Mouse (Mus musculus) MEL (cell line): Measurements from ENCODE around the gene Gm5269. TPM values are rescaled to one million over a fixed set of nuclear protein-coding genes. Genes with fewer than 3 reads are reported as not detected.

Experiments used
- DNase-seq: peaks from one replicate; pipeline ENCODE4 v3.0.0; 2011; ENCODE audit warnings: low read depth, low spot score
- H3K27ac ChIP-seq: 2 replicates; pipeline ENCODE4 v1.5.1; 2012; ENCODE audit warnings: low read depth, mild to moderate bottlenecking, control low read depth, low read length, moderate library complexity; ENCODE audit not compliant: control insufficient read depth
- H3K27me3 ChIP-seq, 2 experiments: fragments of 150-350 bp in 1 of 2; sonication (generic) in 1 of 2; 2 replicates each; pipeline ENCODE4 v1.6.1; 2012; ENCODE audit warnings: low read length in 2 of 2, mild to moderate bottlenecking in 2 of 2, improper control_type of control experiment in 1 of 2, moderate library complexity in 1 of 2; ENCODE audit not compliant: insufficient read depth in 2 of 2, control insufficient read depth in 1 of 2
- H3K36me3 ChIP-seq, 2 experiments: 2 replicates each; pipeline ENCODE4 v1.6.1; 2012 to 2014; ENCODE audit warnings: low read length in 2 of 2, improper control_type of control experiment in 1 of 2, inconsistent platforms in 1 of 2, mild to moderate bottlenecking in 1 of 2; ENCODE audit not compliant: insufficient read depth in 2 of 2, control insufficient read depth in 1 of 2
- H3K4me1 ChIP-seq, 2 experiments: fragments of 150-350 bp in 1 of 2; sonication (generic) in 1 of 2; 2 replicates each; pipeline ENCODE4 v1.6.1; 2012; ENCODE audit warnings: low read length in 2 of 2, improper control_type of control experiment in 1 of 2, mild to moderate bottlenecking in 1 of 2; ENCODE audit not compliant: insufficient read depth in 2 of 2, control insufficient read depth in 1 of 2
- H3K4me3 ChIP-seq, 2 experiments: fragments of 150-350 bp in 1 of 2; sonication (generic) in 1 of 2; 2 replicates each; pipeline ENCODE4 v1.5.1; 2012; ENCODE audit warnings: low read depth in 2 of 2, low read length in 2 of 2, mild to moderate bottlenecking in 2 of 2, moderate library complexity in 2 of 2, control low read depth in 1 of 2, improper control_type of control experiment in 1 of 2; ENCODE audit not compliant: control insufficient read depth in 1 of 2, insufficient read depth in 1 of 2
- H3K79me2 ChIP-seq: 2 replicates; pipeline ENCODE4 v1.6.1; 2012; ENCODE audit warnings: mild to moderate bottlenecking, low read length, moderate library complexity; ENCODE audit not compliant: control insufficient read depth, poor library complexity, insufficient read depth
- H3K9ac ChIP-seq: 2 replicates; pipeline ENCODE4 v1.6.1; 2012; ENCODE audit warnings: low read depth, mild to moderate bottlenecking, control low read depth, low read length, moderate library complexity; ENCODE audit not compliant: control insufficient read depth, poor library complexity, severe bottlenecking
- H3K9me3 ChIP-seq: fragments of 150-350 bp; sonication (generic); replicated peaks from 2 replicates; pipeline ENCODE4 v1.6.1; 2012; ENCODE audit warnings: mild to moderate bottlenecking, low read length, improper control_type of control experiment, moderate library complexity; ENCODE audit not compliant: insufficient read depth
- EP300 ChIP-seq, 2 experiments: IDR thresholded peaks; 2 replicates each; pipeline ENCODE4 v1.6.1; 2011; ENCODE audit warnings: improper control_type of control experiment in 2 of 2, low read length in 2 of 2, low read depth in 1 of 2, mild to moderate bottlenecking in 1 of 2
- ETS1 ChIP-seq: IDR thresholded peaks from 2 replicates; pipeline ENCODE4 v1.6.1; 2012; ENCODE audit warnings: low read depth, mild to moderate bottlenecking, inconsistent platforms, low read length, improper control_type of control experiment, moderate library complexity
- JUND ChIP-seq: IDR thresholded peaks from 2 replicates; pipeline ENCODE4 v1.6.1; 2011; ENCODE audit warnings: low read depth, mild to moderate bottlenecking, improper control_type of control experiment, low read length
- MAFK ChIP-seq: IDR thresholded peaks from 2 replicates; pipeline ENCODE4 v1.6.1; 2011; ENCODE audit warnings: low read depth, mild to moderate bottlenecking, low read length, improper control_type of control experiment, borderline replicate concordance
- MAX ChIP-seq: IDR thresholded peaks from 2 replicates; pipeline ENCODE4 v1.6.1; 2011; ENCODE audit warnings: low read length, improper control_type of control experiment
- MXI1 ChIP-seq: IDR thresholded peaks from 2 replicates; pipeline ENCODE4 v1.6.1; 2011; ENCODE audit warnings: mild to moderate bottlenecking, low read depth, low read length, improper control_type of control experiment
- MYC ChIP-seq: IDR thresholded peaks from 2 replicates; pipeline ENCODE4 v1.6.1; 2011; ENCODE audit warnings: low read depth, mild to moderate bottlenecking, low read length, improper control_type of control experiment, moderate library complexity
- NELFE ChIP-seq: IDR thresholded peaks from 2 replicates; pipeline ENCODE4 v1.6.1; 2011; ENCODE audit warnings: low read depth, low read length, improper control_type of control experiment
- POLR2AphosphoS2 ChIP-seq: IDR thresholded peaks from 2 replicates; pipeline ENCODE4 v1.6.1; 2011; ENCODE audit warnings: low read length, improper control_type of control experiment
- RCOR1 ChIP-seq: IDR thresholded peaks from 2 replicates; pipeline ENCODE4 v1.6.1; 2012; ENCODE audit warnings: low read depth, mild to moderate bottlenecking, inconsistent platforms, low read length, improper control_type of control experiment
- TBP ChIP-seq: IDR thresholded peaks from 2 replicates; pipeline ENCODE4 v1.8.0; 2011; ENCODE audit warnings: low read depth, low read length, improper control_type of control experiment
- USF1 ChIP-seq: IDR thresholded peaks from 2 replicates; pipeline ENCODE4 v1.6.1; 2014; ENCODE audit warnings: low read depth, mild to moderate bottlenecking, inconsistent platforms, low read length, improper control_type of control experiment, moderate library complexity
- ZMIZ1 ChIP-seq: IDR thresholded peaks from 2 replicates; pipeline ENCODE4 v1.6.1; 2012; ENCODE audit warnings: low read depth, mild to moderate bottlenecking, inconsistent platforms, low read length, improper control_type of control experiment, moderate library complexity
- ZNF384 ChIP-seq: IDR thresholded peaks from 2 replicates; pipeline ENCODE4 v1.6.1; 2012; ENCODE audit warnings: low read depth, mild to moderate bottlenecking, inconsistent platforms, low read length, improper control_type of control experiment
- polyA plus RNA-seq, 2 experiments: library from polyadenylated mRNA; stranded (reverse) in 1 of 2; unstranded in 1 of 2; fragments of >175 nt in 1 of 2; fragments of >200 nt in 1 of 2; gene quantifications; 2 replicates each; pipeline versions ENCODE4 v1.2.1 to v1.2.4; 2012; ENCODE audit warnings: low replicate concordance in 2 of 2, low read depth in 1 of 2; ENCODE audit not compliant: insufficient read length in 2 of 2, insufficient read depth in 1 of 2, missing spikeins in 1 of 2
- total RNA-seq: library from RNA; depleted of rRNA; stranded (reverse); fragments of 300-350 nt; gene quantifications from 2 replicates; pipeline ENCODE4 v1.2.3, GENCODE M21; 2012

The Gm5269 gene
- total and polyA plus RNA-seq, 3 experiments, result 0.67 TPM; not detected in 2

GRCm38 (mm10) chr1:45865727-45866126, 24.3 kb downstream of the Gm5269 start:
- Histone ChIP-seq H3K27me3 (no peaks in the 10 kb centered on the region), H3K36me3 (peaks cover 0 to 16% of the 10 kb centered on the region in 2 experiments; a peak in 2 of 4 replicates), H3K9me3 (no peaks in the 10 kb centered on the region), H3K79me2 (no peaks in the 10 kb centered on the region), H3K4me3 (no peak overlapping the region), H3K27ac (no peak overlapping the region), H3K4me1 (peaks cover 7 to 15% of the 10 kb centered on the region in 2 experiments), H3K9ac (no peak overlapping the region)
- no peak for DNase-seq
- TF ChIP-seq USF1 (no peak), MAFK (no peak), TBP (no peak), MYC (no peak), ZMIZ1 (no peak), RCOR1 (no peak)

GRCm38 (mm10) chr1:45865316-45865715, 24.8 kb downstream of the Gm5269 start:
- peaks cover 0 to 19% of the 10 kb centered on the region in 2 experiments; a peak in 2 of 4 replicates for H3K36me3 ChIP-seq
- peaks cover 10 to 19% of the 10 kb centered on the region in 2 experiments for H3K4me1 ChIP-seq
- no peak overlapping the region for H3K4me3 ChIP-seq
- TF ChIP-seq MAX (no peak), EP300 (IDR thresholded peaks at IDR 0.05; ENCODE audit: low read depth in 1 of 2, low read length in 2 of 2) (no peak), NELFE (no peak), JUND (no peak), ETS1 (no peak), POLR2AphosphoS2 (no peak), RCOR1 (no peak)
- H3K27ac ChIP-seq, result no peak overlapping the region
- no peak for DNase-seq
- H3K79me2 ChIP-seq, result no peaks in the 10 kb centered on the region
- no peaks in the 10 kb centered on the region for H3K27me3 ChIP-seq
- no peaks in the 10 kb centered on the region for H3K9me3 ChIP-seq
- no peak overlapping the region for H3K9ac ChIP-seq

DNA sequence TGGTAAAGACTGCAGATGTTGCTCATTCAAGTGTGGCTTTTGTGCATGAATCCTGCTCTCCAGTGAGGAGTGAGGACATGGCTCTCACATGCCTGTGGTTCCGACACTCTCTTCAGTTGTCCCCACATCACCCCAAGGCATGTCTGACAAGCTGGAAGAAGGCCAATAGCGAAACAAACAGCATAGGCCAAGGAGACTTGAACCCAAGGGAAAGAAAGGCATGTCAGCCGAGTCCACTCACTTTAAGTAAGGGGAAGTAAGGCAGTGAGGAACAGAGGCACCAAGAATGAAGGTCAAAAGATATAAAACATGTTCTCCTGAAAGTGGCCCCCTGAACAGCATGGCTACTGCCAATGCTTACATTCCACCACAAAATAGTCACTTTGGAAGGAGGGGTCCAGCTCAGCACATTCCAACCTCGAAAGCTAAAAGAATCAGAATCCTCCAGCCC, 25.5 kb downstream of the Gm5269 start:
- H3K79me2 ChIP-seq, result no peaks in the 10 kb centered on the region
- TF ChIP-seq NELFE (no peak), TBP (no peak), ZNF384 (no peak), MXI1 (no peak), JUND (no peak)
- TF ChIP-seq, all 39 proteins: peak for 0
- peaks cover 0 to 25% of the 10 kb centered on the region in 2 experiments; a peak in 2 of 4 replicates for H3K36me3 ChIP-seq
- DNase-seq, result peak; percentile 49
- H3K4me3 ChIP-seq, result no peak overlapping the region
- peaks cover 14 to 19% of the 10 kb centered on the region in 2 experiments for H3K4me1 ChIP-seq
- H3K27me3 ChIP-seq, result no peaks in the 10 kb centered on the region
- H3K9me3 ChIP-seq, result no peaks in the 10 kb centered on the region
- H3K27ac ChIP-seq, result peak overlapping the region; percentile 1; the same call in 1 of the 2 replicates
- H3K9ac ChIP-seq, result no peak overlapping the region
